Mouse (Mus musculus) embryo, embryonic 11.5 days (tissue): ENCODE measurements at regions not wholly inside any gene's neighbourhood (a gene's known extent, or its start where the extent isn't known, plus 50 kb on each side); places are given as distances from the start of the nearest gene placed in this dataset.

Source experiments
- DNase-seq: peaks from one replicate; pipeline ENCODE4 v3.0.0-alpha.2; 2012; ENCODE audit warnings: low read depth, low spot score

DNA sequence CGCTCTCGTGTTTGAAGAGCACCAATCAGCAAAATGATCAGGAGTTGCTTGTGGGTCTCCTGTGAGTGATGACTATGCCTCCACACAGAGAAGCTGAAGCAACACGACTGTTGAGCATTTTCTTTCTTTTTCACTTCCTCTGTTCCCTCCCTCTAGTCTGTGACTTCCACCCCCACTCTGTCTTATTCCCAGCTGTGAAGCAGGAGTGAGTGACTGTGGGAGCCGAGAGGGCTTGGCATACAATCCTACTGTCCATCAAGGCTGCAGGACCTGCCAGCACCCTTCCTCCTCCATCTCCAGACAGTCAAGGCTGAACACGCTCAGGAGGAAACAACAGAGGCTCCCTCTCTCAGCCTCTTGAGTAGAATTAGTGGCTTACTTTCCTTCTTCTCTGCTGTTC lies 401.3 kb downstream of the Plcl1 start:
- DNase-seq = no peak

GRCm38 (mm10) chr1:55808724-55809519 lies 403.2 kb downstream of the Plcl1 start:
- no peak for DNase-seq

DNA sequence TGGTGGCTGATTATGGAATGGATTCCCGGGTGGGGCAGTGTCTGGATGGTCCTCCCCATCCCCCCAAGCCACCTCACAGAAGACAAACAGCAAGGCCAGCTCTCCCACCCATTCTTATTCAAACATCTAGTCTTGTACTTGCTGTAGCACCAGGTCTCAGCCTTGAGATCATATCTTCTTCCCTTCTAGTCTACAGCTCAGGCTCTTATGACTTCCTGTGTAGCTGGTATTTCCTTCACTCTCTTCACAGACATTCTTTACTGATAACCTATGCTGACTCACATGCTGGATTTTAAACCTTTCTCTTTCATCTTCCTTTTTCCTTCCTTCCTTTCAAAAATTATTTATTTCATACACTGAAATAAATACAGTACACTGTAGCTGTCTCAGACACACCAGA lies 406.8 kb downstream of the Plcl1 start:
- no peak for DNase-seq

DNA sequence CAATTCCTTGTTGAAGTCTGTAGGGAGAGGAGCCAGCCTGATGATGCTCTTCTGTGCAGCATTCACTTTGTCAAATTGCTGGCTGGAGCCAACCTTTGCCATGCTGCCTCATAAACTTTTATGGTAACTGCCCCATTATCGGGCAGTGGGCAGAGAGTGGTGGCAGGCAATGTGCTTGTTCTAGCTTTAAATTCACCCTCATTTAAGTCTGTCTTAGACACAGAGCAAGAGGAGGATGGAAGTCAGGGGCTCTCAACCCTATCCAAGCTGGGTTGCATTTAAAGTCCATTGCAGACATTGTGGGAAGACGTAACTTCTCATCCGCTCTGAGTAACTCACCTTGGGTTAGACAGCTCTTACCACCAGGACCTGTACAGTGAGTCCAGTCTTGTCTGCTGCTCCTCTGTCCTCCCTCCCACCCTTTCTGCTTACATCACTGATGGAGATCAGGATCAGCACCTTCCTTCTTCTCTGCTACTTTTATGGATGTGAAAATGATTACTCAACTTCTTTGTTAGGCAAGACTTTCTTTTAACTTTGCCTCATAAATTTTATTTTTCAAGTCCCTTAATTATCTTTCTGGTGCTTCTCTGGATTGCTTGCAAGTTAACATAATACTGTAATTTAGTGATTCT lies 415.3 kb downstream of the Plcl1 start:
- DNase-seq = no peak

DNA sequence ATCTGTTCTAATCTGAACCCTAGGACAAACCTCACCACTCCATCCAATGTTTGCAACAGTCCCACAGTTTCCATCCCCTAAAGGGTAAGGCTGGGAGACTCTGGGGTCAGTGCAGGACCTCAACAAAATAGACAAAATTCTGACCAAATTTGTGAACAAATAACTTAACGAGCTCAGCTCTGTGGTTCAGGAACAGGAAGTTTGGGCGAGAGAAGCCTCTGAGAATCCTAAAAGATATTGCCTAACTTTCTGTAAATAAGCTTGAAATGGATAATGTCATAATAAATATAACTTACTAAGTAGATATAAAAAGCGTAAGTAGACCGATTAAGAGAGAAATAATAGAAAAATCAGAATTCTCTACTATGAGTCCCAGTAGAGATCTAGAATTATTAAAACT lies 416.9 kb downstream of the Plcl1 start:
- DNase-seq = no peak

GRCm38 (mm10) chr1:55827191-55827590 lies 421.5 kb downstream of the Plcl1 start:
- DNase-seq = no peak

DNA sequence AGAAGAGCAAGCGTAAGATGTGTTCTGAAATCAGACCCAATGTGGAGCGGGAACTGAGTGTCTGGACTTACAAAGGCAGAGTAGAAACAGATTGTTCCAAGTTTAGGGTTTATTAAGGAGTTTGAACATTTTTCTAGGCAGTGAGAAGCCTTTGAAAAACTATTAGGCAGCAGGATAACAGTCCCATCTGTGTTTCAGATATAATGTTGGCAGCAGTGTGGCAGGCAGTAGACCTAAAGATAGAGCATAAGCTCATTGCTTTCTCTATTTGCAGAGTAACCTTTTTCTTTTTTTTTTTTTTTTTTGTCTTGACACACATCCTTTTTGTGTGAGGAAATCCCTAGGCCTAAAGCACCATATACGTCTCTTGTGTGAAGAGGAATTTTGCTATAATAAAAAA lies 429.6 kb downstream of the Plcl1 start:
- DNase-seq = no peak

- DNase-seq = no peak
Observed at GRCm38 (mm10) chr1:55836750-55837149, 431.0 kb downstream of the Plcl1 start.

GRCm38 (mm10) chr1:55837366-55837765 lies 431.6 kb downstream of the Plcl1 start:
- DNase-seq = no peak

DNA sequence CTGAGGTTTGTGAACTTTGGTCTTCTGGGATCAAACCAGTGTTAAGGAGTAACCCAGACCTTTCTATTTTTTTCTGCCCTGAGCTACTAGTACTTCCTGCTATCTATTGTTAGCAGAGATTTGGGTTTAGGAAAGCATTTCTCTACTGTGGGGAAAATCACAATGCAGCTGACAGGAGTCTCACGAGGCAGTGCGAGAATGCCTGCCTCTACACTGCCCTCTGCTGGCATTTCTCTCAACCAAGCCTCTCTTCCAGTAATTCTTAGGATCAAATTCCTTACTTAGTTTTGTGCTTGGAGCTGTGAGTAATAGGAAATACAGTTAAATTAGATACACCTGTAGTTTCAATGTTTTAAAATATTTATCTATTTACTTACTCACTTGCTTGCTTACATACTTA lies 432.4 kb downstream of the Plcl1 start:
- peak; percentile 53 for DNase-seq

GRCm38 (mm10) chr1:55848806-55849205 lies 443.1 kb downstream of the Plcl1 start:
- no peak for DNase-seq

DNA sequence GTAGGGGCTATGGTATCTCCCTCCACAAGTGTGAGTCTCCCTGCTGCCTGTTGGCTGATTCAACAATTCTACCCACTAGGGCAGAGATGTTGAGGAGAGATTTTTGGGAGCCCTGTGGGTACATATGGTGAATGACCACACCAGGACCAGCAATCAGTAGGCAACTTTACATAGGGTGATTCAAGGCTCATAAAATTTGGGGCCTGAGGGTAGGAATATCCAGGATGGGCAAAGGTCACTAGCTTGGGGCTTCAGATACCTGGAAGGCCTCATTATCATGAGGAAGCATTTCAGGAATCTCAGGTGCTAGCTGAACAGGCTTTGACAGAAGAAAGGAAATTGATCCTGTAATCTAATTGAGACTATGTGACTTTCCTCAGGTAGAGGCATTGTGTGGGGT lies 446.6 kb downstream of the Plcl1 start:
- no peak for DNase-seq

DNA sequence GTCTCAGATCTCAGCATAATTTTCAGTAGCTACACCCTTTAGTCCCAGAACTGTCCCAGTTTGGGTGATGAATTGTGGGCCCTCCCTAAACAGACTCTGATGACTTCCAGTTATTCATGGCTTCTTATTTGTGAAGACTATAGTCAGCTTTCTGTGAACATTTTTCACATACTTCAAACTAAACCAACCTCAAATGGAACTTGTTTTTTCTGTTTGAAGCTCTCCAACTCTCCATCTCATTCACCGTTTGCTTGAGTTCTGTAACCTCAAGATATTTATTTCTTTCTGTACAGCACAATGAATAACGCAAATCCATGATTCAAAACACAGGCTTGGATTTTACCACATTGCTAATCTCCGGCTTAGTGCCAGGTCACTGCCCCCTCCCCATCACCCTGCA lies 453.4 kb downstream of the Plcl1 start:
- no peak for DNase-seq

DNA sequence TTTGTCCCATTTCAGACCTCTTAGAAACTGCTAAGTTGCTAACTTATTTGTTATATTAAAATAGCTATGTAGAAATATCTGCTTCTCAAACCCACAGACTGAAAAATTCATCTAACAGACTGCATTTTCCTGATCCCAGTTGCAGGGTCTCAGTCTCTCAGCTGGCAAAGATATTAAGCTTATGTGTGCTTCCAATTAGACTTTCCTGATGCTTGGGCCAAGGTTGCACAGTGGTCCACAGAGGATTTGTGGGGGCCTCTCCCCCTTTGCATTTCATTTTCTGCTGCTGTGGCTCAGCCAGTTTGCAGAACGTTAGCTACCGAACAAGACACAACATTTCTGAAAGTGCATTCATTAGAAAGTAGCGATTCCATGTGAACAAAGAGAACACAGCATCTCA lies 457.4 kb downstream of the Plcl1 start:
- no peak for DNase-seq

DNA sequence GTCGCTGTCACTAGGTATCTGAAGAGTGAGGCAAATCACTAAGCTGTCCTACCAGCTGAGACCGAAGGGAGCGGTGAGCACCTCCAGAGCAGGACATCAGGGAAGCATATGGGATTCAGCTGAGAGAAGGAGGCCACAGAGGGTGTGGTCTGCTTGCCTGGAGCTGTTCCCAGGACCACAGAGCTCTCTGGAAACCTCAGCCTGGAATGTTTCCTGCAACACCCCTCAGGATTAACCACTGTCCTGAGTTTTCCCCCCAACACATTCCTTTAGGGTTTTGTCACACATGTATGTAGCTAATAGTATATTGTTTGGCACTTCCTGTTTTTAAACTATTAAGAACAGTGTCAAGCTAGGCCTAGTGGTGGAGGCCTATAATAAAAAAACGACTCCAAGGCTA lies 459.6 kb downstream of the Plcl1 start:
- no peak for DNase-seq

DNA sequence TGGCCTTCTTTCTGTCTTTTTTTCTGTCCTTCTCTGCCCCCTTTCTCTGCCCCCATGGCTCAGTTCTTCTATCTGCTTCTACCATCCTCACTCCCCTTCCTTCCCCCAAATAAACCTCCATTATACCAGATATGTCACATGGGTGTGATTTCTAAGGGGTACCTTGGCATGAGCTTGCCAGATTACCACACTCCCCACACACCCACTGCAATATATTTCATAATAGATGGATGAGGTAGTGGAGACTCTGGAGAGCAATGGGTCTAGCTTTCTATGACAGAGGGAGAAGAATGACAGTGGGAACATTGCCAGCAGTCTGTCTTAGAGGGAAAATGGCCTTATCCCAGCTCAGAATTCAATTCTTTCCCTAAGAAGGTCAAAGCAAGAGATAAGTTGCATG lies 461.0 kb downstream of the Plcl1 start:
- no peak for DNase-seq

GRCm38 (mm10) chr1:55873583-55873982 lies 467.9 kb downstream of the Plcl1 start:
- DNase-seq = no peak

DNA sequence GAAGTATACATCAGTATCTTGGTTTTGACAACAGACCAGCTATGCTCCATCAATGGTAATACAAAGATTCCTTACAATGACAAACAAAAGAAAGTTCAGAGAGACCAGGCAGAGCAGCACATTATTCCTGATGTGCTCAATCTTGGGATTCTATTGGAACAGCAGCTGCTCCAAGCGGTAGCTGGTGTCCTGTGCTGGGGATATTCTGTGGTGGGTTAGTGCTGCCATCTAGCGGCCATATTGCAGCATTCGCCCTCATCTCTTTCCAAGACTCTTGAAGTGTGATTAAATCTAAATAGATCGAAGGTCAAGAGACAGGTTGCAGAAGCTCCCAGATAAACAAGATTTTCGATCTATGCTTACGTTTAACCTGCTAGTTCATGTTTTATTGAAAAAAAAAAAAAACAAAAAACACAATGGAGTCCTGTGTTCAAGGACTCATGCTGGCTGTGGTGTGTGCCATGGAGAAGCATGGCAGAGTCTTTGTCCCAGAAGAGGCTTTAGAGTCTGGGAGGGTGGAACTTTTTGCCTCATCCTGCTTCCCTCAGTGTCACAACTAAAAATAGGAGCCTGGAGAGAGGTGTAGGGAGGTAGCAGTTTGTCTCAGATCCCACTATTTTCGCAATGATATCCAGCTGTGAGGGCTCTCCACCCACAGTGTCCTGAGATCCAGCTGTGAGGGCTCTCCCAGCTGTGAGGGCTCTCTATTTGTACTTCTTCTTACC lies 468.6 kb downstream of the Plcl1 start:
- DNase-seq = peak; percentile 64

GRCm38 (mm10) chr1:55874868-55875144 lies 469.1 kb downstream of the Plcl1 start:
- no peak for DNase-seq

DNA sequence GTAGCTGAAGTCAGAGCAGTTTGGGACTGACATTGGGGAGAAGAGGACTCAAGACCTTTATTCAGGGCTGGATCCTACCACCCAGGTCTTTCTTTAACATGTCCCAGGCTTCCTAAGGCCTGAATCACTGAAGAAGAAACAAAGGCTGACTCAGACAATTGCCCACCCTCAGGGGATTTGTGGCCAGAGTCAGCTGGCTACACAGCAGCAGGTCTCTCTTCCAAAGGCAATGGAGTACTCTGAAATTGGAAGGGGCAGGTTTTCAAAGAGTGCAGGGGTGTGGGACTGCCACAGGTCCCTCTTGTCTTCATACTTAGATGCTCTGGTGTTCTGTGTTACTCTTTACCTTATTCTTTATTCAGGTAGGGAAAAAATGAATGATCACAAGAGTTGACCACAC lies 478.9 kb downstream of the Plcl1 start:
- DNase-seq = no peak

DNA sequence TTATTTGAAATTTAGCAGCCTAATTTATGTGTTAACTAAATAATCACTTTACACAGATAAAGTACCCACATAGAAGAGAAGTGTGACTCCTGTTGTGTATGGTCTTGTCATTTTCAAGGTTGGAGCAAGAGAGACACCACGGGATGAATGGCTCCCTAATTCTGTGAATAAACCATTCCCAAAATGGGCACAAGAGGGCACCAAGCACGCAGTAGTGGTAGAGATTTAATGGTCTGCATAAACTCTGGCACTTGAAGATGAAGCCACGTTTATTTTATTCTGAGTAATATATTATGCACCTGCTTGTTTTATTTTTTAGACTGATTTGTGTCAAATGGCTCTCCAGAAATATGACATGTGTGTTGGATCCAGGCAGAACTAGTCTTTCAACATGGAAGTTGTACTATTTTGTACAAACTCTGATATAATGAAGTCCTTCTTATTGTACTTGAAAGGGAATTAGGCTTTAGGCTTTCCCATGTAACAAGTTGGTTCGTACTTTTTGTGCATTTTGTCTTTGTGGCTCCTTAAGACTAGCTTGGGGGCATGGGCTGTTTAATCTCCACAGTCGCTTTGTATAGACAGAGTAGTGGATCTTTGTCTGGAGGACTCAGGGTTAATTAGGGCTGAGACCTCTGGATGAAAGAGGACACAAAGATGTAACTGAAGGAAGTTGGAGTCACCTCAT lies 480.8 kb downstream of the Plcl1 start:
- peak; percentile 47 for DNase-seq

DNA sequence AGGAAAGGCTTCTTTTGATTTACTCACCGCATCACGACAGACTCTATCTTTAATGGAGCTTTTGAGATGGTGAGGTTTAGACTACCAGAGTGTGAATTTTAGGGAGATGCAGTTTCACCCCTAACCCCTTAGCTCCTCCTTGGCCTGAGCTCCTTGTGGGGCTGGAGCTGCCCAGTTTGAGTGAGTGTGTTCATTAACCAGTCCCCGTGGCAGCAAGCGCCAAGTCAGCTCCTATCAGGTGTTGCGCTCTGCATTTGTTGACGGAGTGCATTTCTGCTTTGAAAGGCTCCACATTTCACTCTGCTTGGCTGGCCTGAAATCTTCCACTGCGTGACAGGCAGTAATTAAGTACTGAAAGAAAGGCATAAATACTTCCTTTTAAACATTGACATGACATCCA lies 481.7 kb downstream of the Plcl1 start:
- no peak for DNase-seq
